Mouse (Mus musculus): ENCODE data around the gene Lrrc15. TPM values are rescaled to one million over a fixed set of nuclear protein-coding genes. Genes with fewer than 3 reads are reported as not detected.

The Lrrc15 gene
- total and polyA plus RNA-seq, 3 experiments, result 0.22 TPM; not detected in 2

DNA sequence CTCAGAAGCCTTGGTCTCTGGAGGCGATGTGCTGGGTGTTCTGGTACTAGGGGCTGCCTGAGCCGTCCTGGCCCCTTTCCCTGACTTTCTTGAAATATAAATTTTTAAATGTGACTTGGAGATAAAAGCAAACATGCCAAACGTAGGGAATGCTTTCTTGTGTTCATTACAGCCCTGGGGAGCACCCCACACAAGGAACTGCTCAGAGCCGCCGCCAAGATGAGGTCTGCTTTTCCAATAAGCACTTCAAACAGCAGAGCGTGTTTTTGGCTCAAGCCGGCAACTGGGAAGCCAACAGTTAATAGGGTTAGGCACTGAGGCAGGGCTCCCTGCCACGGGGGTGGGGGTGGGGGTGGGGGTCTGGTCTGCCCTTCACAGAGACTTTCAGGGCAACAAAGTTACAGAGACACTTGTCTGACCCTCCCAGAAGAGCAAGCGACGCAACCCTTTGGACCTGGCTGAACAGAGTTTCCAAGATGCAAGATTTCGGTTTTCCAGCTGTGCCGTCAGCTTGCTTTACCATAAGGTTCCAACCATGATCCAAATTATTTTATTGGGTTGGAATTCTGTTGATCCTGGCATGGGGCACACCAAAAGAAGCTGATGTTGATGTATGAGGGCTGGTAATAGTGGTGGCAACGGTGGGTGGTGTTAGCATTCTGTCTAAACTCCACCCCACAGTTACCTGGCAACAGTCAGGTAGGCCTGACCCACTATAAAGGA, 51.0 kb downstream of the Lrrc15 start:
- Histone ChIP-seq H3K36me3 (replicated peaks) (no peaks in the 10 kb centered on the region), H3K4me3 (ENCODE audit: low read depth, low read length) (no peak overlapping the region), H3K9me3 (replicated peaks) (no peaks in the 10 kb centered on the region), H3K4me1 (ENCODE audit: insufficient read depth, low read depth, low read length) (peaks cover 27% of the 10 kb centered on the region), H3K27me3 (ENCODE audit: insufficient read depth, low read length) (peaks cover 76% of the 10 kb centered on the region)
- ATAC-seq (ENCODE audit: extremely low read depth, insufficient number of reproducible peaks, low FRiP score, poor library complexity, severe bottlenecking), result no peak
- no peak for TF ChIP-seq POLR2AphosphoS5 (IDR thresholded peaks at IDR 0.05; ENCODE audit: insufficient replicate concordance, low read depth, low read length)
- no peak for TF ChIP-seq TAL1 (conservative IDR thresholded peaks at IDR 0.05; ENCODE audit: low read depth, low read length)
- no peak for TF ChIP-seq GATA2 (IDR thresholded peaks at IDR 0.05; ENCODE audit: borderline replicate concordance, low read depth, low read length)
- TF ChIP-seq CTCF (IDR thresholded peaks at IDR 0.05; ENCODE audit: low read depth, low read length), result no peak
- no peak for TF ChIP-seq GATA1 (IDR thresholded peaks at IDR 0.05; ENCODE audit: borderline replicate concordance, low read length)
- no peak for DNase-seq (ENCODE audit: low spot score)

DNA sequence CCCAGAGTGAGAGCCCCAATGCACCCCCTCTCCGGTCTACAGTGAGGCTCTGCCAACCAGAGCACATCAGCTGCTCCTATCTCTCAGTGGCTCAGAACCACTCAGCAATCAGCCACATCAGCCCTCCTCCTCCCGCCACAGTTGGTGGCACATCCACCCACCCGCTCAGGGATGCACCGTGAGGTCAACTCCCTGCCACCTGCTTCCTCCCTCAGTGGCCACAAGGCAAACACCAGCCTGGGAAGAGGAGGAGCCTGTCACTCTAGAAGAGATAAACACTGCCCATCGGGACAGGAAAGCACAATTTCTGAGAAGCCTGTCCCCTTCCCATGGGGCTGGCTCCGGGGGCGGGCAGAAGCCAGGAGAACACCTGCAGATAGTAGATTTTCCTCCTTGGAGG, 55.7 kb downstream of the Lrrc15 start:
- TF ChIP-seq POLR2AphosphoS5 (IDR thresholded peaks at IDR 0.05; ENCODE audit: insufficient replicate concordance, low read depth, low read length), result no peak
- TF ChIP-seq GATA1 (IDR thresholded peaks at IDR 0.05; ENCODE audit: borderline replicate concordance, low read length), result no peak
- TF ChIP-seq TAL1 (conservative IDR thresholded peaks at IDR 0.05; ENCODE audit: low read depth, low read length), result no peak
- no peak for TF ChIP-seq CTCF (IDR thresholded peaks at IDR 0.05; ENCODE audit: low read depth, low read length)
- TF ChIP-seq GATA2 (IDR thresholded peaks at IDR 0.05; ENCODE audit: borderline replicate concordance, low read depth, low read length), result no peak
- Histone ChIP-seq H3K4me1 (ENCODE audit: insufficient read depth, low read depth, low read length) (peaks cover 4% of the 10 kb centered on the region; the same call in 1 of the 2 replicates), H3K36me3 (replicated peaks) (no peaks in the 10 kb centered on the region), H3K4me3 (ENCODE audit: low read depth, low read length) (no peak overlapping the region), H3K27me3 (ENCODE audit: insufficient read depth, low read length) (peaks cover 59% of the 10 kb centered on the region), H3K9me3 (replicated peaks) (no peaks in the 10 kb centered on the region)
- no peak for ATAC-seq (ENCODE audit: extremely low read depth, insufficient number of reproducible peaks, low FRiP score, poor library complexity, severe bottlenecking)
- DNase-seq (ENCODE audit: low spot score), result no peak

DNA sequence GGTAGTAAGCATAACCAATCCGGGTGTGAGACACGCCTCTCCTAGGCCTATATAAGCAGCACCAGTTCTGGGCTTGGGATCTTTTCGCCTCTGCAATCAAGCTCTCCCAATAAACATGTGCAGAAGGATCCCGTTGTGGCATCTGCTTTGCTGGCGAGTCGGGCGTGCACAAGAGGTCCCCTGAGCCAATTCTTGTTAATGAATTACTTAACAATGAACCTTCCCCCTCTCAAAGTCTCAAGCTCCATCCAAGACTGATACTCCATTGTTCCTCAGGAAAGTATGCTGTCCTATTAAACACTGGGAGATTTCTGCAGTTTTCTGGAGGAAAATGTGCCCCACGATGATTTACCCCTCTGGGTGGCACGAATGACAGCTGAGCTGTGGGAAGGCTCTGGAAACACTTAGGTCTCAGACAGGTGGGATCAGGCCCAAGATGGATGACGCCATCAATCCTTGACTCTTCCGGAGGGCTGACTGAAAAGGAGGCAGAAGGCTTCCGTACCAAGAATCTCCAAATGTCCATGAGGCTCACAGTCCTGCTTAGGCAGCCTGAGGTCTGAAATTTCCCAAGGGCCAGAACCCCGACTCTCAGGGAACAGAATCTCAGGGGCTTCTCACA, 61.8 kb downstream of the Lrrc15 start:
- ATAC-seq (ENCODE audit: extremely low read depth, insufficient number of reproducible peaks, low FRiP score, poor library complexity, severe bottlenecking) (no peak), DNase-seq (ENCODE audit: low spot score) (no peak)
- Histone ChIP-seq H3K4me1 (ENCODE audit: insufficient read depth, low read depth, low read length) (no peaks in the 10 kb centered on the region), H3K36me3 (replicated peaks) (no peaks in the 10 kb centered on the region), H3K4me3 (ENCODE audit: low read depth, low read length) (no peak overlapping the region), H3K27me3 (ENCODE audit: insufficient read depth, low read length) (peaks cover 50% of the 10 kb centered on the region), H3K9me3 (replicated peaks) (no peaks in the 10 kb centered on the region)
- TF ChIP-seq TAL1 (conservative IDR thresholded peaks at IDR 0.05; ENCODE audit: low read depth, low read length) (no peak), GATA1 (IDR thresholded peaks at IDR 0.05; ENCODE audit: borderline replicate concordance, low read length) (no peak), POLR2AphosphoS5 (IDR thresholded peaks at IDR 0.05; ENCODE audit: insufficient replicate concordance, low read depth, low read length) (no peak), CTCF (IDR thresholded peaks at IDR 0.05; ENCODE audit: low read depth, low read length) (no peak), GATA2 (IDR thresholded peaks at IDR 0.05; ENCODE audit: borderline replicate concordance, low read depth, low read length) (no peak)

Other genes with a start within 250 kb of the Lrrc15 start
- gene Hes1, start 218.9 kb downstream of the Lrrc15 start, total RNA-seq (2014; fragmentation: Nextera tagmentation), result 56.9 and 58.8 TPM in 2 replicates
- 80.3 and 80.7 TPM in 2 replicates for gene Hes1, start 218.9 kb downstream of the Lrrc15 start, total RNA-seq (2017)
- 58.2 and 71.0 TPM in 2 replicates for gene Hes1, start 218.9 kb downstream of the Lrrc15 start, polyA plus RNA-seq (2012)
- gene Cpn2, start 15.8 kb downstream of the Lrrc15 start, total RNA-seq (2014; fragmentation: Nextera tagmentation), result not detected in 2 replicates
- gene Cpn2, start 15.8 kb downstream of the Lrrc15 start, total RNA-seq (2017), result under 0.01 and 0.16 TPM in 2 replicates
- gene Cpn2, start 15.8 kb downstream of the Lrrc15 start, polyA plus RNA-seq (2012), result not detected in 2 replicates
- 2.5 and 2.6 TPM in 2 replicates for gene Gp5, start 27.5 kb upstream of the Lrrc15 start, total RNA-seq (2014; fragmentation: Nextera tagmentation)
- gene Gp5, start 27.5 kb upstream of the Lrrc15 start, total RNA-seq (2017), result 24.6 and 25.0 TPM in 2 replicates
- gene Gp5, start 27.5 kb upstream of the Lrrc15 start, polyA plus RNA-seq (2012), result 32.3 and 33.8 TPM in 2 replicates
- 202 and 209 TPM in 2 replicates for gene Atp13a3, start 122.7 kb upstream of the Lrrc15 start, total RNA-seq (2014; fragmentation: Nextera tagmentation)
- 192 and 214 TPM in 2 replicates for gene Atp13a3, start 122.7 kb upstream of the Lrrc15 start, total RNA-seq (2017)
- gene Atp13a3, start 122.7 kb upstream of the Lrrc15 start, polyA plus RNA-seq (2012), result 132 and 176 TPM in 2 replicates

Measured in G1E (cell line).